Mouse (Mus musculus) kidney, postnatal 25 days (tissue): ENCODE measurements around the gene Fkbp7.

ENCODE experiments used
- DNase-seq, 2 experiments: peaks; one replicate each; pipeline ENCODE4 v3.0.0; 2021; ENCODE audit warnings: mixed read lengths in 2 of 2

Gene Fkbp7

DNA sequence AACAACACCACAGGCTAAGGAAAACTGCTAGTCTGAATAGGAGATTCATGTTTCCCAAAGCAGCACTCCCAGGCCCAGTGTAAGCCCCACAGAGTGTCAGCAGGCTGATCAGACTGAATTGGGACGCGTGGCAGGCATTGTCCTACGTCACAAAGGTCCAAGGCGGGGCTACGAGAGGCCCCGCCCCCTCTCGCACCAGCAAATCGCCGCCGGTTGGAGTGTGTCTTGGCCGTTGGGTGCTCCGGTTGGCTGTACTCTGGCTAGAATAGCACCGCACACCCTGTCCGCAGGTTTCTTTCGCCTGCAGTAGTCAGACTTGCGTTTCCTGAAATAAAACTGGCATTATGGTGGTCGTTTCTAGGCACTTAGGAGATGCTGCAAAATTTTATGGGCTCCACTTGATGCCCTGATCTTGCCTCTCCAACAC is at the start of gene Fkbp7:
TSS of gene Fkbp7 (minus strand) at position 151 of the 427 bp plus-strand sequence.
- DNase-seq, result peak; percentile 94

DNA sequence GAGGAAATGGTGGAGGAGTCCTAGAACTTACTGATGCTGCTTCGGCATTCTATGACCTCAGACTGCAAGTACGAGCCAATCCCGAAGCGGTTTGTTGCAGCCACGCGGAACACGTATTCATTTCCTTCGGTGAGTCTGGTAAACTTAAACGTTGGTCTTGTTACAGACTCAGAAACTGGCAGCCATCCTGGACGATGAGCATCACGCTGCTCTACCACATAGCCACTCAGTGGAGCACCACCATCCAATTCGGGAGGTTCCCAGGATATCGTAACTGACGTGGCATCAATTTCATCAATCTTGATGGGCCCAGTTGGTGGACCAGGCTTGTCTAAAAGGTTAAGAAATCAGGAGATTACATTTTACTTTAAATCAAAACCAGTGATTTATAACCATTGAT is 46.7 kb upstream of the Fkbp7 start:
- no peak for DNase-seq

DNA sequence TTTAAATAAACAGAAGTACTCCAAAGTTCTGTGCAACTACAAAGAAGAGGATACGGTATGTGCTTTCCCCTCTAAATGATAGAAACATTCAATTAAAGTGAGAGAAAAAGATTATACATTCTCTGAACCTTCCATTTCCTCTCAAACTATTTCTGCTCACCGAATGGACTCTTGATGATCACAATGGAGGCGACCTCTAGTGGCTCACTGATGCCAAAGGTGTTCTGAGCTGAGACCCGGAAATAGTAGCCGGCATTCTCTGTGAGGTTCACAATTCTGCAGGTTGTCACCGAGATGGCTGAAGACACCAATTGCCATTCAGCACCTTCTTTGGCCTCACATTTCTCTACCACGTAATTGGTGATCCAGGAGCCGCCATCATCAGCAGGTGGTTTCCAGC is 42.1 kb upstream of the Fkbp7 start:
- DNase-seq, result peak in 1 of 2 experiments; percentile 20

DNA sequence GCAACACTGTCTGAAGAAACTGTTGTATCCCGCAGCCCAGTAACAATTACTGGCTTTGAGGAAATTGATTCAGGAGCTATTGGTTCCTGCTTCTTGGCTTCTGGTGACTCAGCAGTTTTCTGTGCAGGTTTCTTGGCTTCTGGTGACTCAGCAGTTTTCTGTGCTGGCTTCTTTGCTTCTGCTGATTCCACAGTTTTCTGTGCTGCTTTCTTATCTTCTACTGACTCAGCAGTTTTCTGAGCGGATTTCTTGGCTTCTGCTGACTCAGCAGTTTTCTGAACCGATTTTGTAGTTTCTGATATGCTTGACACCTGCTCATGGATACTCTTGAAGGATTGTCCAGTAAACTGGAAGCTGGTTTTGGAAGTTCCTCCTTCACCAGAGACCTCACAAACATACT is 35.6 kb upstream of the Fkbp7 start:
- no peak for DNase-seq

DNA sequence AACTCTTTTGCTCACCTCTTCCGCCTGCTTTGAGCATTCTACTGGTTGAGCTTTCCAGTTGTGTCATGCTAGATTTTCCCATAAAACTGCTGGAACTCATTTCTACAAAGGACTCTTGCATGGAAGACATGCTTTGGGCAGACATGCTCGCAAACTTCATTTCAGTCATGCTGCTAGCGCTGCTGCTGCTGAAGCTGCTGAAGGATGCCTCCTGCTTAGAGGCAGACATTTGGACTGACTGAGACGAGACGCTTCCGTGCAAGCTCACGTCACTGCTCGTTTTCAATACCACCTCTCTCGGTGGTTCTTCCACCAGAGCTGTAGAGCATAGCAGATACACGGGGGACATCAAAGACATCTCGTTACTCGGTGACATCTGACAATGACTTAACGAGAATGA is 32.7 kb upstream of the Fkbp7 start:
- no peak for DNase-seq

DNA sequence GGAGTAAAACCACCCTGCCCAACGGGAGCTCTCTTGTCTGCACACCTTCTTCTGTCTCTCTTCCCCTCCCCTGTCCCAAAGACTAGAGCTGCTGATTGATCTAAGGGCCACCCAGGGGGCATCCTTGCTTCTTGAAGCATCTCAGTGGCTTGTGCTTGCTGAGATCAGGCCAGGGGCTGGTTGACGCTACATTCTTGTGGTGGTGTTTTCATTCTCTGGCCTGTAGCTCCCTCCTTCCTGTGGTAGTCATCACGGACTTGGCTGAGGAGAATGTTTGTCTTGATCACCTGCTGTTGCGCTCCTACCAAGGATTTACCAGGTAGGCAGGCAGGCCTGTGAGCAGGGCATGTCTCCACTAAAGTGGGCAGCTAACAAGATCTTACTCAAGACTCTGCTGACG is 29.8 kb upstream of the Fkbp7 start:
- DNase-seq, result no peak

DNA sequence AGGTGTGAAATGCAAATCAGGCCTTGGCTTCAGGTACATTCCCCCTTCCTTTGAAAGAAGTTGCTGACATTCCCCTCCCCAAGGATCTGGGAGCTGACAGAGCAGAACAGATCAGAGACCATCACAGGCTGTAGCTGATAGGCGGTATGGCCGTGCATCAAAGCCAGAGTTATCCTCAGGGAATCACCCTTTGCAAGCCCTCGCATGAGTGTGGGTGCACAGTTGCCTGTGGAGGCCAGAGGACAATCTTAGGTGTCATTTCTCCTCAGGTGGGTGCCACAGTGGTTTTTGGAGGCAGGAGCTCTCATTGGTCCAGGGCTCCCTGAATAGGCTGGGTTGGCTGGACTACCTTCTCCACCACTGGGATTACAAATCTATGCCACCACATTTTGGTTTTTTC is 29.3 kb upstream of the Fkbp7 start:
- DNase-seq, result no peak

DNA sequence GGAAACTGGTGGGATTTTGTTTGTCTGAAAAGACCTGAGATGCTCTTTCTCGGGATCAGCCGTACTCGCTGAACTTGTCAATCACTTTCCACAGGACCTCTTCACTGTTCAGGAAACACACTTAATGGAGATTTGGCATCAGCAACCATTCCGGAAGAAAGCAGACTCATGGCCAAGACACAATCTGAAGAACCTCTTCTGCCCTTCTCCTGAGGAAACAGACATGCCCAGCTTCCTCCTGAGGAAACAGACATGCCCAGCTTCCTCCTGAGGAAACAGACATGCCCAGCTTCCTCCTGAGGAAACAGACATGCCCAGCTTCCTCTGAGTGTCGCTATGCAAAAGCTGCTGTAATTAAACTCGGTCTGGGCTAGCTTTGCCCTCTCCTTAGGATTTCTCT is 22.4 kb upstream of the Fkbp7 start:
- peak in 1 of 2 experiments; percentile 45 for DNase-seq

DNA sequence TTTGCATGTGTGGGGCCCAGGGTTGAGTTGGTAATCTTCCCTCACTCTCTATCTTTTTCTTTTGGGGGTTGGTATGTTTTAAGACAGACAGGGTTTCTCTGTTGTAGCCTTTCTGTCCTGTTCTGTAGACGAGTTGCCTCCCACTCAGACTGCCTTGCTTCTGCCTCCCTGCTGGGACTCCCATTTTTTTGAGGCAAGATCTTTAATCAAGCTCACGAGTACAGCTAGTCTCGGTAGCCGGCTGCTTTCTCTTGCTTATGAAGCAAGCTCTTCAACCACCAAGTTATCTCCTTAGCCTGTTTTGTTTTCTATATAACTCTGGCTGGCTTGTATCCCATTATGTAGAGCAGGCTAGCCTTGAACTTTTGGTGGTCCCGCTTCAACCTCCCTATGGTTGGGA is 20.8 kb upstream of the Fkbp7 start:
- no peak for DNase-seq

DNA sequence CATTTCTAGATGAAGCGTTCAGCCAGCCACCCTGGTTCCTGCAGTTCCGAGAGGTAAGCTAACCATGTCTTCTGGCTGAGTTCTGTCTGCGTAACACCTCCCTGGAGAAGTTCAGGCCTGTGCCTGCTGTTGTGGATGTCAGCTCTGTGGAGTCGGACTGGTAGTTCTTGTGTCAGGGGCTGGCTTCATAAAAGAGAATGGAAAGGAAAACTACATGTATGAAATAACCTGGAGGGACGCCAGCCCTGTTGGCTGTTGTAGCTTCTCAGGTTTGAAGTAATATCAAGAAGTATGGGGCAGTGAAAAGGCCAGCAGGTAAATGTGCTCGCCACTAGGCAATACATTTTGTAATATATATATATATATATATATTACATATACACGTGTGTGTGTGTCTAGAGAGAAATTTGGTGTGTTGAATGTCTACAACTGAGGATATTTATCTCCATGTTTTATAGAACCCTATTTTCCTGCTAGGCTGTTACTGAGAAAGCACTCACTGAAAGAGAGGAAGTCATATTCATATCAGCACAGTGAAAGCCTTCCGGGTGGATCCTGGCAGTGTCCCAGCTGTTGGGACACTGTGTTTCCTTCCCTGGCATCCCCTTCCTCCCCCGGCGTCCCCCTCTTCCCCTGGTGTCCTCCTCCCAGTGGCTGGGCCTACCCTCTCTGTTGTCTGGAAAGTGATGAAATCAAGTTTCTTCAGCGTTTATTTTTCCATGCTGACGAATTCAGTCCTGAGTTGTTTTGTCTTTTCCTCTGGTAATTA is 17.7 kb upstream of the Fkbp7 start:
- peak; percentile 80 to 91 for DNase-seq

DNA sequence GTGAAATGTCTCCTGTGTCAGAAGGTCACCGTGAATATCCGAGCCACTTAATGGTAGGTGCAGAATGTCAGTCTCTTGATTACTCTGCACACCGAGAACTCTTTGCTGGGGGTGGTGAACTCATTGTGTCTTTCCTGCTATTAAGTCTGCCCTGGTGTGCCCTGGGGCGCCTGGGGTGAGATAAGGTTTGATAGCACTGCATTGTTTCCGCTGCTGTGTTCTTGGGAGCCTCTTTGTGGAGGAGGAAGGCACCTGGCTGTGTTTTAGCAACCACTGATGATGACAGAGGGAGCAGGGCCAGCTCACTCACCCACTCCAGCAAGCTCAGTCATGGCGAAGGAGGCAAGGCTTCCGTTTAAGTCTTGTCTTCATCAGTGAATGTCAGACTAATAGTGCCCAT is 15.2 kb upstream of the Fkbp7 start:
- no peak for DNase-seq

DNA sequence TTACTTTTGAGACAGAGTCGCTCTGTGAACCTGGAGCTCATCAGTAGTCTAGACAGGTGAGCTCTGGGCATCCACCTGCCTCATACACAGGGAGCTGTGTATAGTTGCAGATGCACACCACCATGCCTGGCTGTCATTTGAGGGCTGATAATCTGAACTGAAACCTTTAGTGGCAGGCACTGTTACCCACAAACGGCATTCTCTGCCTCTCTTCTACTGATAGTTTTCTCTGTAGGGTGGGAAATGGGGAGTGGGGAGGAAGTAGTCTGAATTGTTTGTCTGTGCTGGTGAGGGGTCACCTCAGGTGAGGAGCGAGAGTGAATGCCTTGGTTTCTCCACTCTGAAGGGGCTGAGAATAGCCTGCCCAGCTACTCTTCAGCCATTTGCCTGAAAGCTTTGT is 14.7 kb upstream of the Fkbp7 start:
- DNase-seq, result no peak

DNA sequence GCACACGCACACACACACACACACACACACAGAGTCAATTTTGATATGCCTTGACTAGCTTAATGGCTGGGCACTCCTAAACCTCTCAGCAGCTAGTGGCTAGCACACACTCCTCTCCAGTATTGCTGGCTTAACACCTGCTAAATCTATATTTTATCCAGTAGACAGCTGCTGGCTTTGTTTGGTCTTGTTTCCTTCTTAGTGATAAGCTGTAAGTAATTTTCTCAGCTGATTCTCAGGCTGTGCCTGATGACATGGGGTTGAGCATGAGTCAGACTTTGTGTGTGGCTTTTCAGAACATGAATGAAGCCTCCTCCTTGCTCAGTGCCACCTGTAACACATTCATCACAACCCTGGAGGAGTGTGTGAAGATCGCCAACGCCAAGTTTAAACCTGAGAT is 14.1 kb upstream of the Fkbp7 start:
- no peak for DNase-seq

DNA sequence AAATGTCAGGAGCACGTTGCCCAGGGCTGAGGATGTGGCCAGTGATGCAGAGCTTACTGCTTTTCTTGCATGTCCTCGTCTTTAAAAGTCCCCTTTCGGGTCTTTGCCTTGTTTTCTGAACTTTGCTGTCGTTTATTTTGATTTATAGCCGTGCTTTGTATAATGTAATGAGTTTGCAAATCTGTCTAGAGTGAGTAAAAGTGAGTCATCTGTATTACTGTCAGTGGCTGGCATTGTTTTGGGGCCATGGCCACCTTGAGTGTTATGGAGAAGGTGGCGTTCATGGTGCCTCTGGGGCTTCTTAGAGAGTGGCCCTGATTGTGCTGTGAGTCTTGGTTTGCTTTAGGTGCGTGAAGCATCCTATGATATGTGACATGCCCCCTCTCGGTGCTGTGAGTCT is 9.4 kb upstream of the Fkbp7 start:
- no peak for DNase-seq

DNA sequence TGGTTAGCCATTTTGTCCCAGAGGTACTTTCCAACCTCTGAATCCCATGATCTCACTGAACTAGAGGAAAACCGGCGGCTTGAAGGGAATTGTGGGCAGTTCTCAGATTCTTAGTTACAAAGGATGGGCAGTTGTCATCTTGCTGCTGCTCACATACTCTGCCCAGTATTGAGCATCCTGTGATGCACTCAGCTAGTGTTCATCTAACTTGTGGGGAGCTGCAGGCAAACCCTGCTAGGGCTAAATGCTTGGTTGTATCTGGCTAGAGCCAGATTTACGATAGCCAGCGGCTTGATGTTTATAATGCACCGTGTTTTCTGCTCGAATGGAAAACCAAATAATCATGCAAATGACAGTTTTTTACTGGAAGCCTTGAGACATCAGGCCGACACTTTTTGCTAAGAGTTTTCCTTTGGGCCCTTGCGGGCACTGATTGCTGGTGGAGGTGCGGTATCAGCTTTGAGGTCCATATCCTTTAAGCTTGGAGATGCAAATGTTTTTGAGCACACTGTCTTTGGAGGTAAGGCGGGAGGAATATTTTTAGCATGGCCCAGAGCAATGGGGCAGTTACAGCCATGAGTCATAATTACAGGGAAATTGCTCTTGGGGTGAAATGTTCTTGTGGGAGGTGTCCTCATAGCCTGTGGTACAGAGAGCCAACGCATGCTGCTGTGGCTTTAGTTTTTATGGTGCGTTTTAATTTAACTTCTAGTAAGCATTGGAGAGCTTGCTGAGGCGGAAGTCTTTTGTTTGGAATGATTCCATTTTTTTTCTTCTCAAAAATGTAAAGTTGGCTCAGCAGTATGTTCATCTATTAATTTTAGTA is 3.7 kb upstream of the Fkbp7 start:
- no peak for DNase-seq

DNA sequence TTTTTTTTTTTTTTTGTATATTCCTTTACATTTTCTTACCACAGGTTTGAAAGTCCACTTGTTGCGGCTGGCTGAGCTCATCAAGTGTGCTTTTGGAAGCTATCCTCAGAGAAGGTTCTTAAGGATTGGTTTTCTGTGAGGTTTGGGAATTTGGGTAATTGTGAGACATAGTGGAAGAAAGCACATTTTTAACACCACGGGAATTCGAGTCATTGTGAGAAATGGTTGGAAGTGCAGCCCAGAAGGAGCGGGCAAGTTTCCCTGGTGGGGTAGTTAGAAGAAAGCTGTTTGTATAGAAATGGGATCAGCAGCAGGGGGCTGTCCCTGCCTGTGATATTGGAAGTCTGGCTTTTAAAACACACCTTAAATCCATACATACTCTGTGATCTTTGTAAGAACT is 3.0 kb upstream of the Fkbp7 start:
- DNase-seq, result no peak

DNA sequence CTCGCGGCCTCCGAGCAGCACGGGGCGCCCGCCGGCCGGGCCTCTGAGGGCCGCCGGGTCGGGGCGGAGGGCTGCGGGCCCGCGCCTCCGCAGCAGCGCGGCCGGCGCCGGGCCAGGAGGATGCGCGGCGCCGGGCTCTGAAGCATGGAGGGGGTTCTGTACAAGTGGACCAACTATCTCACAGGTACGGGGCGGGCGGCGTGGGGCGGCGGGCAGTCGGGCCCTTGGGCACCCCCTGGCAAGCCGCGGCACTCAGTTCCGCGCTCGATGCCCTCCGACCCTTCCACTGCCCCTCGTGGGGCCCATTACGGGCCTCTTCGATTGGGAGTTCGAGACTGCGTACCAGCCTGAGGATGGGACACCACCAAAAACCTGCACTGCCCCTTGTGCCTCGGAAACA is 2.5 kb upstream of the Fkbp7 start:
- DNase-seq, result peak in 1 of 2 experiments; percentile 56

DNA sequence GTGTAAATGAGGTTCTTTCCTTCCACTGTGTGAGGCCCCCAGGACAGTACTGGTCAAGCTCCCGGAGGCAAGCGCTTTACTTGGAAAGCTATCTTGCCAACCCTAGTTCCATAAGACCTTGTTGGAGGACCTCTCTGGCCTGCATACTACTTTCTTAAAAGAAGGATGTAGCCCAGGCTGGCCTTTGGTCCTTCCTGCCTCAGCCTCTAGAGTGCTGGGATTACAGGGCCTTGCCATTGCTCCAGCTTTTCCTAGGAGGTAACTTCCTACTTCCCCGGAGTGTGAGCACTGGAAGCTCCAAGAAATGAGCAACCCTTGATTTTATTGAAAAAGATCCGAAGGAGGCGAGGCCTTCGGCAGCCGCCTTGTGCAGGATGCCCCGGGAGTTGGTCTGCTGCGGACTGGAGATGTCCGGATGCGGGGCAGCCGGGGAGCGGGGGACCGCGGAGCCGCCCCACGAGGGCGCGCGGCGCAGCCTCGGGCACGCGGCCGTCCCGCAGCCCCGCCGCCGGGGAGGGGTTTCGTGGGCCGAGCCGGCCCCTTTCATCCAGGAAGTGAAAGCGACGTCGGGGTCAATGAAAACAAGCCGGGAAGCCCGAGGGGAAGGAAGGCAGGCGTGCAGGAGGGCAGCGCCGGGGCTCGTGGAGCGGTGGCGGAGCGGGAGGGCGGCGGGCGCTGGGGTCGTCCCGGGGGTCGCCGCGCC is 2.0 kb upstream of the Fkbp7 start, which contains the start of gene Plekha3:
TSS of gene Plekha3 (plus strand) at position 557 of the 703 bp plus-strand sequence.
- peak; percentile 86 to 93 for DNase-seq

DNA sequence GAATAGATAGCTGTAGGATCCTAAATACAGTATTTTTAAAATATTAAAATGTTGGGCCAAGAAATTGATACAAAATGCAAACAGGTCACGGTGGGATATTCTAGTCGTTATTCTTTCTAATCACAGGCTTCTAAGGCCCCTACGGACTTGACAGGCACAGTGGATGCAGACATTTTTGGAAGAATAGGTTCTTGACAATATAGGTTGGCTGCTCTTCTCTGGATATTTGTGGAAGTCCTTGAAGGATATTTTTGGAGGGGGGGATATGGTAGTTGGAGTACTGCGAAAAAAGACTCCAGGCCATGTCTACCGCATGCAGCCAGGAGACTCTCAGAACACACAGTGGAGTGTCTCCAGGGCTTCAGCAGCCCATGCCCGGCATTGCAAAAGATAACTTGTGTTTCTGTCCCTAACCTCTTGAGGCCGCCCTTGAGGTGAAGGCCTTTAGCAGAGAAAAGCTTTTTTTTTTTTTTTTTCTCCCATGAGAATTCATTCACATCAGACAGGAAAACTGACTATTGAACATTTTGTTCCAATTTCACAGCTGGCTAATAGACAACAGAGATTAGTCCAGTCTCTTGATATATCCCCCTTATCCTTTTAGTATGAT is 661 bp upstream of the Fkbp7 start:
- DNase-seq, result peak; percentile 76 to 81

DNA sequence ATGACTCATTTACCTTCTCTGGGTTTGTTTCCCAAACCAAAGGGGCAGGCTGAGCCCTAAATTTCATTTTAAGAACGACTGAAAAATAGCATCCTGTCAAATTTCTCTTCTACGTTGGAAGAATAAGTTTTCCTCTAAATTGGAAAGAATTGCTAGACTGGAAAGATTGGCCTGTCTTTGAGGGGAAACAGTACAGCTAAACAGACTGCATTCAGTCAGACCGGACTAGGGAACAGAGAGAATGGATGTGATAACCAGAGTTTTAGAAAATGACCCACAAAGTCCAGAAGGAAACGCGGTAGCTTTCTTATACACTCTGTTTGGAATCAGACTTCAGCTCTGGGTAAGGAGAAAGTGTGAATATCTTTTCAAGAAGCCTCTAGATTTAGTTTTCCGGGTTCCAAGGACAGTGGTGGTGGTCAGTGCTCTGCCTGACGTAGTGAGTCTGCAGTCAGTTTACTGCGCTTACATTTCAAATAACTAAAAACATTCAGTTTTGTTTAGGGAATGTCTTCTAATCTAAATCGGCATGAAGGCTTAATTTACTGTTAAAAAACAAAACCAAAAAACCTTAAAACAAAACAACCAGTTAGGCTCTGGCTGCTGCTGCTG is 676 bp downstream of the Fkbp7 start:
- no peak for DNase-seq

DNA sequence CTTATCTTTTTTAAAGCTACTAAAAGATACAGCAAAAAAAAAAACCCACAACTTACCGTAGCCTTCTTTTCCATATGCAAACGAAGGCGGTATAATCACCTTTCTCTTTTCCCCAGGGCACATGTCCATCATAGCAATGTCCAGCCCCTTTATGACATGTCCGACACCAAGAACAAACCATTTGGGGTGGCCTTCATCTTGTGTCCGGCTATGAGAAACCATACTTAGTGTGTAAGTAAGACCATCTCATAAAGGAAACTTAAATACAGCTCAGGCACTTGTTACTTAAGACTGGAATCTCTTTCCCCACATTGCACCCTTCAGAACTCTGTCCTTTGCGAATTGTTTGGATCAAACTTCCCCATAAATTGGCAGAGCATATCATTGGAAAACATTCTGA is 1.3 kb downstream of the Fkbp7 start:
- DNase-seq, result no peak

DNA sequence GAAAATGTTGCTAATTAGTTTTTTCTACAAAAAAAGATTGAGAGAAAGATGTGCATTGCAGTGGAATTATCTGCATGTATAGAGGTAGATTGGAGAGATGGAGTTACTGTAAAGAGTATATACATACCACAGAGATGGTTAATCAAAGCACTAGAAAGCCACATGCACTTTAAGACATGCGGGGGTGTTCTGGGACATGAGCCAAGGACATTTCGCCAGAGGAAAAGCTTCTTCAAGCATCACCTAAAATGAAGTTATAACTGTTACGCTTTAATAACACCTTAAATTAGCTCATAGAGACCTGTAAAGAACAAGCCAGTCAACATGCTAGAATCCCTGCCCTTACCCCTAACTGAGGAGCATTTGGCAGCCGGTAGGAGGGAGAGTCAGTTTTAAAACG is 5.7 kb downstream of the Fkbp7 start:
- DNase-seq, result no peak

DNA sequence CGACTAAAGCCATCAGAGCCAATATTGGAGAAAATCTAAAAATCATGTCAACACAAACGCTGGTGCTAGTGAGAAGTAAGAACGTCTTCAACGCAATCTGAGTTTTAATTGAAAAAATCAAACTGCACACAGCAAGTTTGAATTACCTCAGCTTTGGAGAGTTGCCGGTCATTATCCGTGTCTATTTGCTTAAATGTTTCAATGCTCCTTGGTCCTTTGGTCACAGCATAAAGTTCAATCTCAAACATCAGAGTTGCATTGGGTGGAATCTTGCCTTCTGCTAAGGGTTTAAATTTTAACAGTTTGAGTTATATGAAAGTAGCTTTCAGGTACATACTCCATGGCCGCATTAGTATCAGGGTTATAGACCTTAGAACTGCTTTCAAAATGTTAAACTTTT is 7.4 kb downstream of the Fkbp7 start:
- DNase-seq, result peak; percentile 18 to 35
